Comparison of ENCODE assay signal across 27 mouse cellular contexts in genomic region chr5:100901046-100901445, GRCm38 (mm10).
"Had no signal": no experiment of that assay in that cellular context is flagged by ENCODE, and none has a peak within 500 bp of the region (broad histone marks: within the 10 kb centered on the region; RNA-seq: fewer than 3 reads in every experiment).

No protein-coding gene starts in this region.

- H3K27me3 ChIP-seq: heart, embryonic 13.5 days; heart, embryonic 15.5 days; hindbrain, embryonic 13.5 days; hindbrain, embryonic 15.5 days; kidney, embryonic 15.5 days; limb, embryonic 12.5 days; limb, embryonic 15.5 days; liver, embryonic 12.5 days had no signal

- DNase-seq: gastrocnemius, postnatal 14 days; gastrocnemius, postnatal 36 days; heart, adult 11 months; heart, adult 2 months; heart, postnatal 14 days; heart, postnatal 36 days; kidney, adult 11 months; kidney, adult 2 months; kidney, adult 9 months; kidney, postnatal 14 days; kidney, postnatal 36 days; layer of hippocampus, adult 9-11 months; layer of hippocampus, postnatal 36 days; left cerebral cortex, postnatal 4 days had no signal

- H3K4me2 ChIP-seq: heart, embryonic 11.5 days; heart, embryonic 13.5 days; heart, embryonic 15.5 days; hindbrain, embryonic 13.5 days; hindbrain, embryonic 15.5 days; kidney, embryonic 15.5 days; limb, embryonic 12.5 days; limb, embryonic 15.5 days; liver, embryonic 12.5 days had no signal

- H3K36me3 ChIP-seq: heart, embryonic 15.5 days; hindbrain, embryonic 13.5 days; hindbrain, embryonic 15.5 days; kidney, embryonic 15.5 days; limb, embryonic 12.5 days; limb, embryonic 15.5 days; liver, embryonic 12.5 days had no signal

- H3K4me1 ChIP-seq: heart, embryonic 13.5 days; heart, embryonic 15.5 days; hindbrain, embryonic 13.5 days; hindbrain, embryonic 15.5 days; kidney, embryonic 15.5 days; limb, embryonic 12.5 days; liver, embryonic 12.5 days had no signal

- H3K27ac ChIP-seq: heart, adult 2 months; heart, embryonic 13.5 days; heart, embryonic 15.5 days; hindbrain, embryonic 13.5 days; hindbrain, embryonic 15.5 days; hindbrain, postnatal 0 days; kidney, embryonic 15.5 days; kidney, postnatal 0 days; limb, embryonic 12.5 days; limb, embryonic 15.5 days; liver, embryonic 12.5 days; liver, embryonic 14.5 days had no signal

- H3K9ac ChIP-seq: heart, embryonic 13.5 days; heart, embryonic 15.5 days; hindbrain, embryonic 13.5 days; hindbrain, embryonic 15.5 days; kidney, embryonic 15.5 days; limb, embryonic 12.5 days; limb, embryonic 15.5 days; liver, embryonic 12.5 days; liver, embryonic 14.5 days had no signal

- H3K4me3 ChIP-seq: heart, adult 2 months; heart, embryonic 13.5 days; heart, embryonic 15.5 days; hindbrain, embryonic 13.5 days; hindbrain, embryonic 15.5 days; kidney, embryonic 15.5 days; limb, embryonic 12.5 days; limb, embryonic 15.5 days; liver, embryonic 12.5 days had no signal

- ATAC-seq: hindbrain, postnatal 0 days; intestine, embryonic 16.5 days; liver, embryonic 12.5 days had no signal

- H3K9me3 ChIP-seq: heart, embryonic 15.5 days; hindbrain, embryonic 15.5 days; kidney, embryonic 15.5 days; limb, embryonic 15.5 days; liver, embryonic 12.5 days had no signal
